Mouse (Mus musculus) olfactory bulb, adult 2 months (tissue): ENCODE results near the gene Cst11.

Experiments
- CTCF ChIP-seq: fragments of 200-500 bp; IDR thresholded peaks from 2 replicates; pipeline ENCODE4 v1.5.1; 2012; ENCODE audit warnings: low read depth, mild to moderate bottlenecking, low read length, moderate library complexity; ENCODE audit not compliant: insufficient read depth
- POLR2A ChIP-seq: fragments of 200-500 bp; IDR thresholded peaks from 2 replicates; pipeline ENCODE4 v1.6.1; 2012; ENCODE audit warnings: mild to moderate bottlenecking, low read depth, low read length, moderate library complexity; ENCODE audit not compliant: insufficient read depth

DNA sequence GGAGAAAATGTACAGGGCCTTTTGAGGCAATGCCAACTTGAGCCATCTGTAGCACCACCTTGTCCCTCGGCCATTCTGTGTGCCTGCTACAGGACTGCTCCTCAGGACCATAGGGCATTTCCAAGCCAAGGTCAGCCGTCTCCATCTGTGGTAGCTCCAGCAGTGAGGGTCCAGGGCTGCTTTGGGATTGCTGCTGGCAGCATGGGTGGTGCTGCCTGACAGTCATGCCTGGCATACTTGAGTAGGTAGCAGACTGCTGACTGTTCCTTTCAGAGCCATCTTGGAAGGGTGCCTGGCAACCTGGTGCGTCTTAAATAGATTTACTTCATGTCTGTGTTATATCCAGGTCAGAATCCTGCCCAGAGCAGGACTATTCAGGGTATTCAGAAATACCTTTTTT, 28.3 kb downstream of the Cst11 start:
- TF ChIP-seq CTCF (no peak), POLR2A (no peak)
